Mouse (Mus musculus): ENCODE measurements around the gene Opcml. TPM values are rescaled to one million over a fixed set of nuclear protein-coding genes. Genes with fewer than 3 reads are reported as not detected.

Opcml gene
- total RNA-seq, 1 experiment = 0.49 TPM

DNA sequence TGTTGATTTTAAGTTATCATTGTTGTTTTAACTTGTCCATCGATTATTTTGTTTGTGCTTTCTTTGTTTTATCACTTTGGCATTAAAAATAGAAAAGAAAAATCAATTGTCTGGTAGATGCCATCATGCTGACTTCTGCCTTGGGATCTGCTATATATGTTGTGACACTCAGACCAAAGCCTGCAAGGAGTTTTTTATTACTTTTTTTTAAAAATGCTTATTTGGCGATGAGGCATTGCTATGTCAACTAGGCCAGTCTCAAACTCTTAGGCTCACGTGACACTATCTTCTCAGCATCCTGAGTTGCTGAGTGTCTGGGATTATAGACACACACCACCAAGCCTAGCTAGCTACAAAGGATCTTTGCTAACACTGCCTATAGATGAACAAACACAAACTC, 605.1 kb downstream of the Opcml start:
- Histone ChIP-seq H3K4me1 (ENCODE audit: control insufficient read depth in 2 of 2, insufficient read depth in 2 of 2, low read length in 2 of 2, poor library complexity in 1 of 2) (no peaks in the 10 kb centered on the region), H3K9ac (ENCODE audit: insufficient read depth, low read depth, low read length, poor library complexity, severe bottlenecking) (no peak overlapping the region), H3K9me3 (ENCODE audit: control insufficient read depth, insufficient read depth, low read depth, low read length) (no peaks in the 10 kb centered on the region), H3K4me3 (ENCODE audit: insufficient read depth in 1 of 2, low read depth in 1 of 2, low read length in 2 of 2, poor library complexity in 1 of 2, severe bottlenecking in 1 of 2) (no peak overlapping the region), H3K36me3 (ENCODE audit: control insufficient read depth, insufficient read depth, low read length, poor library complexity, severe bottlenecking) (no peaks in the 10 kb centered on the region), H3K27ac (ENCODE audit: insufficient read depth, low read depth, low read length, poor library complexity, severe bottlenecking) (no peak overlapping the region)
- DNase-seq (ENCODE audit: low read depth, low spot score) = no peak
- in situ Hi-C loops (cut with MboI; ENCODE audit: low sequenced_read_pairs in 2 of 2, unreplicated experiment in 2 of 2) = no loop called here
- TF ChIP-seq MAFK (IDR thresholded peaks at IDR 0.05; ENCODE audit: insufficient read depth, low read depth, low read length) (no peak), CHD2 (IDR thresholded peaks at IDR 0.05; ENCODE audit: low read depth, low read length) (no peak), ZC3H11A (IDR thresholded peaks at IDR 0.05; ENCODE audit: borderline replicate concordance, low read depth, low read length) (no peak), ZNF384 (IDR thresholded peaks at IDR 0.05; ENCODE audit: low read depth, low read length) (no peak), HCFC1 (IDR thresholded peaks at IDR 0.05; ENCODE audit: borderline replicate concordance, insufficient read depth, low read length) (no peak)

DNA sequence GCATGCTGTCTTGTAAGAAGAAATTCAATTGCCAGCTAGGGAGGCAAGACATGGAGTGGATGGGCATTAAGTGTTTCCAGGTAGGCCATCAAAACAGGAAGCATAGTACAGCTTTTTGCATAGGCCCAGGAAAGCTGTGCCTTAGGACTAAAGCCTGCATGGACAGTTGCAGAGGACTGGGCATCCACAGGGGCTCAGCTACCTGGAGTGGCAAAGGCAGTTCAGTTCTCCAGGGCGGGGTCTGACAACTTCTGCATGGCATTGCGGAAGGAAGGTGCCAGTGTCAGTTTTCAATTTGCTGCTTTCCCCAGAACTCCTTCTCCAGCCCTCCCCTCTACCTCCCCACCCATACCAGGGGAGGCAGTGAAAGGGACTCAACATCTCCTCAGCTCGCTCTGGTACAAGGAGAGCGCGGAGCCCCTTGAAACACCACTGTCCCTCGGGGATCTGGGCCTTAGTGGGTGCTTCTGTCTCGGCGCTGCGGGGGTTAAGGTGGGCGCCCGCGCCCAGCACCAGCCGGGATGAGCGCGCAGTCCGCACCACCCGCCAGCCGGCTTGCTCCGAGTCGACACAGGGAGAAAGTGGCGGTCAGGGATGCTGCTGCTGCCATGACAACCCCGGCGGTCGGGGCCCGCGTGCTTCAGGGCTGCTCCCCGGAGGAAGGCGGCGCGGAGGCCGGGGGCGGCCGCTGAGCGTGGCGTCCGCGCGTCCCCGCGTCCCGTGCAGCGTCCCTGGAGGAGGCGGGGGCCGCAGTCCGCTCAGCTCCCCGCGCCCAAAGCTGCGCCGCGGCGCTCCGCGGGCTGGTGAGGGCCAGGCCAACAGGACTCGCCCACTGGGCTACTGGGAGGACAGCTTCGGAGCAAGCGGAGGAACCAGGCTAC, 612.4 kb downstream of the Opcml start:
- TF ChIP-seq MAFK (IDR thresholded peaks at IDR 0.05; ENCODE audit: insufficient read depth, low read depth, low read length) (no peak), ZNF384 (IDR thresholded peaks at IDR 0.05; ENCODE audit: low read depth, low read length) (no peak)
- Histone ChIP-seq H3K27ac (ENCODE audit: insufficient read depth, low read depth, low read length, poor library complexity, severe bottlenecking) (no peak overlapping the region), H3K4me3 (ENCODE audit: insufficient read depth in 1 of 2, low read depth in 1 of 2, low read length in 2 of 2, poor library complexity in 1 of 2, severe bottlenecking in 1 of 2) (peak overlapping the region; percentile 63 to 71), H3K36me3 (ENCODE audit: control insufficient read depth, insufficient read depth, low read length, poor library complexity, severe bottlenecking) (no peaks in the 10 kb centered on the region), H3K4me1 (ENCODE audit: control insufficient read depth in 2 of 2, insufficient read depth in 2 of 2, low read length in 2 of 2, poor library complexity in 1 of 2) (0 out of 4 replicates have a peak, but pooled peaks cover 0 to 2% of the 10 kb centered on the region in 2 experiments), H3K9me3 (ENCODE audit: control insufficient read depth, insufficient read depth, low read depth, low read length) (no peaks in the 10 kb centered on the region), H3K9ac (ENCODE audit: insufficient read depth, low read depth, low read length, poor library complexity, severe bottlenecking) (peak overlapping the region; percentile 42)
- DNase-seq (ENCODE audit: low read depth, low spot score) = peak; percentile 16
- in situ Hi-C loops (cut with MboI; ENCODE audit: low sequenced_read_pairs in 2 of 2, unreplicated experiment in 2 of 2) = no loop called here

DNA sequence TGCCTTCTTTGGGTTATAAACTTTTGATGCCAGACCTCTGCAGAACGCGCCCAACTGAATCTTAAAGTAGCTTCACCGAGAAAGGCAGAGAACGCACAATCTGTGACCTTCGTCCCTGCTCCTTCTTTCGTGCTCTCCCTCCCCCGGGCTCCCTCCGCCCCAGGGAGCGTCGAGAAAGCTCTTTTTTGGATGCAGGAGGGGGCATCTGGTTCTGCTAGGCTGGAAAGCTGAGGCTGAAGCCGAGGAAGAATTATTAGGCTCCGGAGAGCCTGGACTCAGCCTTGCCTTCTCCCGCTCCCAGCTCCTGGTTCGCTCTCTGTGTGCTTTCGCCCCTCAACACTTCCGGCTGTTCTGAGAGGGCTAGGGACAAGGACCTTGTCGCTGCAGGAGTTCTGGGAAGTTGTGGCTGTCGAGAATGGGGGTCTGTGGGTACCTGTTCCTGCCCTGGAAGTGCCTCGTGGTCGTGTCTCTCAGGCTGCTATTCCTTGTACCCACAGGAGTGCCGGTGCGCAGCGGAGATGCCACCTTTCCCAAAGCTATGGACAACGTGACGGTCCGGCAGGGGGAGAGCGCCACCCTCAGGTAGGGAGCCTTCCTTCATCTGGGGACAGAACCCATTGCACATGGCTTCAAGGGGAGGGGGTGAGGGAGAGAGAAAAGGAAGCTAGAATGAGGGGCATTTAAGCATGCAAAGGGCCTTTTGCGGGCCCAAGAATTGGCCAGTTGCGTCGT, 613.4 kb downstream of the Opcml start:
- H3K4me1 ChIP-seq (ENCODE audit: control insufficient read depth in 2 of 2, insufficient read depth in 2 of 2, low read length in 2 of 2, poor library complexity in 1 of 2) = 0 out of 4 replicates have a peak, but pooled peaks cover 0 to 2% of the 10 kb centered on the region in 2 experiments
- DNase-seq (ENCODE audit: low read depth, low spot score) = peak; percentile 30
- H3K36me3 ChIP-seq (ENCODE audit: control insufficient read depth, insufficient read depth, low read length, poor library complexity, severe bottlenecking) = no peaks in the 10 kb centered on the region
- H3K4me3 ChIP-seq (ENCODE audit: insufficient read depth in 1 of 2, low read depth in 1 of 2, low read length in 2 of 2, poor library complexity in 1 of 2, severe bottlenecking in 1 of 2) = peak overlapping the region; percentile 63 to 71
- in situ Hi-C loops (cut with MboI; ENCODE audit: low sequenced_read_pairs in 2 of 2, unreplicated experiment in 2 of 2) = no loop called here
- peak overlapping the region; percentile 54; the same call in 1 of the 2 replicates for H3K9ac ChIP-seq (ENCODE audit: insufficient read depth, low read depth, low read length, poor library complexity, severe bottlenecking)
- no peaks in the 10 kb centered on the region for H3K9me3 ChIP-seq (ENCODE audit: control insufficient read depth, insufficient read depth, low read depth, low read length)
- TF ChIP-seq ZC3H11A (IDR thresholded peaks at IDR 0.05; ENCODE audit: borderline replicate concordance, low read depth, low read length) (no peak), CHD2 (IDR thresholded peaks at IDR 0.05; ENCODE audit: low read depth, low read length) (no peak), HCFC1 (IDR thresholded peaks at IDR 0.05; ENCODE audit: borderline replicate concordance, insufficient read depth, low read length) (no peak), MAFK (IDR thresholded peaks at IDR 0.05; ENCODE audit: insufficient read depth, low read depth, low read length) (no peak), ZNF384 (IDR thresholded peaks at IDR 0.05; ENCODE audit: low read depth, low read length) (no peak)
- no peak overlapping the region for H3K27ac ChIP-seq (ENCODE audit: insufficient read depth, low read depth, low read length, poor library complexity, severe bottlenecking)

DNA sequence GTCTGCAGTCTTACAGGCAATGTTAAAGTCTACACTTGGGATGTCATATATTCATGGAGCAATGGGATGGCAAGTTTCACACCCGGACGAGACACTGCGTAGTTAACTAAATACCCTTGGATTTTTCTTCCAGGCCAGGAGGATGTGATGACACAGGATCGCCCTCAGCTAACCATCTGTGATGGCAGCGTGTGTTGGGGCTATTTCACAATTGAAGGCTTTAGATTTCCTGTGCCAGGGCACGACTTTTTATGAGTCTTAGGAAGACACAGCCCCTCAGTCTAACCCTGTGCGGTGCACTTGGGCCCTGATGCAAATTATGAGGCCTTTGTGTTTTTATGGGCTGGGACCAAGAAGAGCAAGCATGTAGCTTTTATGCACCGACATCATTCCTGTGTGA, 614.0 kb downstream of the Opcml start:
- Histone ChIP-seq H3K4me3 (ENCODE audit: insufficient read depth in 1 of 2, low read depth in 1 of 2, low read length in 2 of 2, poor library complexity in 1 of 2, severe bottlenecking in 1 of 2) (no peak overlapping the region), H3K9me3 (ENCODE audit: control insufficient read depth, insufficient read depth, low read depth, low read length) (no peaks in the 10 kb centered on the region), H3K36me3 (ENCODE audit: control insufficient read depth, insufficient read depth, low read length, poor library complexity, severe bottlenecking) (no peaks in the 10 kb centered on the region), H3K4me1 (ENCODE audit: control insufficient read depth in 2 of 2, insufficient read depth in 2 of 2, low read length in 2 of 2, poor library complexity in 1 of 2) (0 out of 4 replicates have a peak, but pooled peaks cover 0 to 2% of the 10 kb centered on the region in 2 experiments), H3K9ac (ENCODE audit: insufficient read depth, low read depth, low read length, poor library complexity, severe bottlenecking) (no peak overlapping the region), H3K27ac (ENCODE audit: insufficient read depth, low read depth, low read length, poor library complexity, severe bottlenecking) (no peak overlapping the region)
- no peak for TF ChIP-seq MAFK (IDR thresholded peaks at IDR 0.05; ENCODE audit: insufficient read depth, low read depth, low read length)
- TF ChIP-seq CHD2 (IDR thresholded peaks at IDR 0.05; ENCODE audit: low read depth, low read length) = no peak
- no peak for TF ChIP-seq HCFC1 (IDR thresholded peaks at IDR 0.05; ENCODE audit: borderline replicate concordance, insufficient read depth, low read length)
- no peak for TF ChIP-seq ZC3H11A (IDR thresholded peaks at IDR 0.05; ENCODE audit: borderline replicate concordance, low read depth, low read length)
- no peak for TF ChIP-seq ZNF384 (IDR thresholded peaks at IDR 0.05; ENCODE audit: low read depth, low read length)
- in situ Hi-C loops (cut with MboI; ENCODE audit: low sequenced_read_pairs in 2 of 2, unreplicated experiment in 2 of 2) = no loop called here
- DNase-seq (ENCODE audit: low read depth, low spot score) = no peak
